Mouse (Mus musculus) erythroblast, embryonic 14.5 days (primary cell): Measurements from ENCODE around the gene Med12.

ENCODE experiments used
- GATA1 ChIP-seq: IDR thresholded peaks from 2 replicates; pipeline ENCODE4 v1.6.1; 2012; ENCODE audit warnings: low read length, inconsistent platforms, mixed read lengths
- TAL1 ChIP-seq: IDR thresholded peaks from 3 replicates; pipeline ENCODE4 v1.6.1; 2012; ENCODE audit warnings: low read length, inconsistent platforms, mixed read lengths

GRCm38 (mm10) chrX:101245011-101245410 lies 28.8 kb upstream of the Med12 start:
- no peak for TF ChIP-seq GATA1
- TF ChIP-seq TAL1 = no peak
